Mouse (Mus musculus) limb, embryonic 15.5 days (tissue): ENCODE data around the gene Pskh1. TPM values are rescaled to one million over a fixed set of nuclear protein-coding genes. Genes with fewer than 3 reads are reported as not detected.

Source experiments
- ATAC-seq: fragments of 200-750 bp; cut with Nextera tagmentation; 2 replicates; pipeline ENCODE4 v1.8.0; 2017; ENCODE audit warnings: low read depth, moderate TSS enrichment; ENCODE audit not compliant: insufficient number of reproducible peaks, low FRiP score, low TSS enrichment
- H3K27ac ChIP-seq: fragments of 300-500 bp; sonication (generic); 2 replicates; pipeline ENCODE4 v1.5.1; 2015; ENCODE audit warnings: moderate library complexity, mild to moderate bottlenecking, inconsistent platforms
- H3K27me3 ChIP-seq: fragments of 300-500 bp; sonication (generic); 2 replicates; pipeline ENCODE4 v1.6.1; 2015; ENCODE audit warnings: inconsistent platforms
- H3K36me3 ChIP-seq: fragments of 300-500 bp; sonication (generic); 2 replicates; pipeline ENCODE4 v1.6.1; 2015; ENCODE audit warnings: inconsistent platforms
- H3K4me1 ChIP-seq: fragments of 300-500 bp; sonication (generic); 2 replicates; pipeline ENCODE4 v1.6.1; 2015; ENCODE audit warnings: inconsistent platforms
- H3K4me2 ChIP-seq: fragments of 300-500 bp; sonication (generic); 2 replicates; pipeline ENCODE4 v1.6.1; 2015; ENCODE audit warnings: mild to moderate bottlenecking, inconsistent platforms
- H3K4me3 ChIP-seq: fragments of 300-500 bp; sonication (generic); 2 replicates; pipeline ENCODE4 v1.5.1; 2015; ENCODE audit warnings: mild to moderate bottlenecking, inconsistent platforms
- H3K9ac ChIP-seq: fragments of 300-500 bp; sonication (generic); 2 replicates; pipeline ENCODE4 v1.6.1; 2015; ENCODE audit warnings: inconsistent platforms
- H3K9me3 ChIP-seq: fragments of 300-500 bp; sonication (generic); 2 replicates; pipeline ENCODE4 v1.6.1; 2016; ENCODE audit warnings: inconsistent platforms
- WGBS: fragments of 180-500 bp; shearing (Covaris S2); methylation state at CpG from one replicate; pipeline ENCODE4 v1.1.7; 2015; 5-methylcytosine and 5-hydroxymethylcytosine counted together
- polyA plus RNA-seq: library from polyadenylated mRNA; unstranded; fragments of >200 nt; fragmentation: Nextera tagmentation; extraction: Ambion mirVana; gene quantifications from 2 replicates; pipeline ENCODE4 v1.2.1, GENCODE M21; 2015

Gene Pskh1
- polyA plus RNA-seq, 1 experiment from 2014 or later = 36.1 TPM

GRCm38 (mm10) chr8:105897801-105898480 lies 2.3 kb upstream of the Pskh1 start:
- ATAC-seq = no peak
- 76% methylated on average over 9 of the region's 9 CpGs for WGBS
- peaks cover 25% of the 10 kb centered on the region for H3K36me3 ChIP-seq
- H3K4me1 ChIP-seq = peaks cover 16% of the 10 kb centered on the region
- no peaks in the 10 kb centered on the region for H3K27me3 ChIP-seq
- H3K9ac ChIP-seq = no peak overlapping the region
- no peak overlapping the region for H3K4me3 ChIP-seq
- H3K4me2 ChIP-seq = no peak overlapping the region
- H3K9me3 ChIP-seq = no peaks in the 10 kb centered on the region
- H3K27ac ChIP-seq = no peak overlapping the region

GRCm38 (mm10) chr8:105900941-105901616 lies 838 bp downstream of the Pskh1 start:
- H3K36me3 ChIP-seq = 0 out of 2 replicates have a peak, but pooled peaks cover 6% of the 10 kb centered on the region
- peak overlapping the region; percentile 62 for H3K4me2 ChIP-seq
- no peaks in the 10 kb centered on the region for H3K9me3 ChIP-seq
- peak overlapping the region; percentile 94 for H3K27ac ChIP-seq
- H3K9ac ChIP-seq = peak overlapping the region; percentile 100
- H3K4me3 ChIP-seq = peak overlapping the region; percentile 95
- no peaks in the 10 kb centered on the region for H3K27me3 ChIP-seq
- ATAC-seq = no peak
- WGBS = 29% methylated on average over 16 of the region's 16 CpGs
- H3K4me1 ChIP-seq = peaks cover 11% of the 10 kb centered on the region

DNA sequence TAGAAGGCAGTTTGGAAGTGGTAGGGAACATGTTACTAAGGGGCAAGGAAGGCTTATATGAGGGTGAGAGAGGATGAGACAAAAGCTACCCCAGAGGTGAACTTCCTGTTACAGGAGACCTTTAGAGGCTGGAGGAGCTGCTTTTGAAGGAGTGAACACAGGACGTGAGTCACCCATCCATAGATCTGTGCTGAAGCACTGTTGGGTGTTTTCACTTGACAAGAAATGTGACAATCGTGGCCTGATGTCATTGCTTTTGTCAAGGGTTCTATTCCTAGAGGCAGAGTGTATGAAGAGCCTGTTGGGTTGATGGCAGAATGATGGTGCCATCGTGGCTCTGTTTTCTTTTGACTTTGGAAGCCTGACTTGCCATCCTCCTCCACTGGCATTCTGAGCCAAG lies 19.1 kb downstream of the Pskh1 start:
- no peak for ATAC-seq
- H3K4me1 ChIP-seq = no peaks in the 10 kb centered on the region
- no peak overlapping the region for H3K9ac ChIP-seq
- no peak overlapping the region for H3K4me2 ChIP-seq
- H3K27ac ChIP-seq = no peak overlapping the region
- no peak overlapping the region for H3K4me3 ChIP-seq
- 83% methylated on average over 3 of the region's 3 CpGs for WGBS
- H3K36me3 ChIP-seq = peaks cover 48% of the 10 kb centered on the region
- no peaks in the 10 kb centered on the region for H3K9me3 ChIP-seq
- H3K27me3 ChIP-seq = no peaks in the 10 kb centered on the region

- no peaks in the 10 kb centered on the region for H3K4me1 ChIP-seq
- H3K36me3 ChIP-seq = peaks cover 38% of the 10 kb centered on the region
- WGBS = 74% methylated on average over 3 of the region's 3 CpGs
- no peak overlapping the region for H3K27ac ChIP-seq
- H3K4me2 ChIP-seq = no peak overlapping the region
- H3K4me3 ChIP-seq = no peak overlapping the region
- H3K9ac ChIP-seq = no peak overlapping the region
- H3K27me3 ChIP-seq = no peaks in the 10 kb centered on the region
- no peak for ATAC-seq
- no peaks in the 10 kb centered on the region for H3K9me3 ChIP-seq
Observed at GRCm38 (mm10) chr8:105925123-105925522, 24.9 kb downstream of the Pskh1 start.

- no peaks in the 10 kb centered on the region for H3K9me3 ChIP-seq
- WGBS = 26% methylated on average over 8 of the region's 8 CpGs
- H3K9ac ChIP-seq = 0 out of 2 replicates have a peak overlapping the region, but pooled peaks have one; percentile 7
- H3K36me3 ChIP-seq = peaks cover 56% of the 10 kb centered on the region
- no peak for ATAC-seq
- H3K4me1 ChIP-seq = peaks cover 5% of the 10 kb centered on the region; the same call in 1 of the 2 replicates
- no peak overlapping the region for H3K27ac ChIP-seq
- H3K4me2 ChIP-seq = no peak overlapping the region
- no peaks in the 10 kb centered on the region for H3K27me3 ChIP-seq
- no peak overlapping the region for H3K4me3 ChIP-seq
Observed at GRCm38 (mm10) chr8:105930602-105931001, 30.4 kb downstream of the Pskh1 start.

- Histone ChIP-seq H3K4me3 (no peak overlapping the region), H3K27ac (no peak overlapping the region), H3K36me3 (peaks cover 54% of the 10 kb centered on the region), H3K4me1 (peaks cover 11% of the 10 kb centered on the region), H3K27me3 (no peaks in the 10 kb centered on the region), H3K4me2 (no peak overlapping the region), H3K9me3 (no peaks in the 10 kb centered on the region), H3K9ac (no peak overlapping the region)
- 95% methylated on average over 3 of the region's 3 CpGs for WGBS
- no peak for ATAC-seq
Observed at GRCm38 (mm10) chr8:105931271-105931670, 31.0 kb downstream of the Pskh1 start.

DNA sequence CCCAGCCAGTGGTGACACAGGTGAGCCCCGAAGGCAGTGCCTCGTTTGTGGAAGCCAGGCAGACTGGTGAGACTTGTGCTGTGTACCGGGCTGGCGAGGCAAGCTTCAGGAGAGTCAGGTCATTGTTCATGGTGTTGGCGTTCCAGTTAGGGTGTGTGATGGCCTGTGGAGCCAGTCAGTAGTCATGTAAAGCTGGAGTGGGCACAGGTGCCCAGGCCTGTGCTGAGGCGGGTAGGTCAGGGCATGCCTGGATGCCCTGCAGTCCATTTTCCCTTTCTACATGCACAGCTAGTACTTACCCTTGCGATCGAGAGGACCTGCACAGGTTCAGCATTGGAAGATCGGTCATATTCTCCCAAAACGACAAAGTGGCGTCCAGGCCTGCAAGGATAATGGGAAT lies 32.3 kb downstream of the Pskh1 start:
- H3K9me3 ChIP-seq = no peaks in the 10 kb centered on the region
- H3K9ac ChIP-seq = no peak overlapping the region
- peaks cover 17% of the 10 kb centered on the region for H3K4me1 ChIP-seq
- no peak overlapping the region for H3K27ac ChIP-seq
- ATAC-seq = no peak
- no peak overlapping the region for H3K4me2 ChIP-seq
- peaks cover 44% of the 10 kb centered on the region for H3K36me3 ChIP-seq
- 87% methylated on average over 11 of the region's 11 CpGs for WGBS
- H3K4me3 ChIP-seq = no peak overlapping the region
- no peaks in the 10 kb centered on the region for H3K27me3 ChIP-seq

DNA sequence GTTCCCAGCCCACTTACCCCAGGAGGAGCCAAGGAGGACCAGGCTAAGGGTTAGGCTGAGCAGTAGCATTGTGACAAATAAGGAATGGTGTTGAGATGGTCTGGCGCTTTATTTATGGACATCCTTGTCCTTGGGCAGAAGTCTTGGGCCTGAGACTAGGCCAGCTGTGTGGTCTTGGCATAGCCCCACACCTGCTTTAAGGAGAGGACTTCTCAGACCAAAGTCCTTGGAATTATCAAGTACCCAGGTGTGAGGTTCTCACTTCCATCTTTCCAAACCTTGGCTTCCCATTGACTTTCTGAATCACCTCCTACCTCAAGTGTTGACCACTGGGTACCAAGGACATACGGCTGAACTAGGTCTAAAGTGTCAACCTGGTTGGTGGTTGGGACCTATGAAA lies 33.5 kb downstream of the Pskh1 start, which contains the start of gene Ctrl:
Gene Ctrl, minus strand, starts transcription at position 101 of the 400 bp plus-strand sequence.
- no peaks in the 10 kb centered on the region for H3K27me3 ChIP-seq
- WGBS = 90% methylated on average over 2 of the region's 2 CpGs
- H3K4me3 ChIP-seq = no peak within 1 kb of the TSS
- H3K4me2 ChIP-seq = no peak within 1 kb of the TSS
- H3K27ac ChIP-seq = no peak within 1 kb of the TSS
- peaks cover 26% of the 10 kb centered on the region for H3K4me1 ChIP-seq
- H3K9ac ChIP-seq = no peak within 1 kb of the TSS
- H3K36me3 ChIP-seq = peaks cover 44% of the 10 kb centered on the region
- no peak for ATAC-seq
- H3K9me3 ChIP-seq = no peaks in the 10 kb centered on the region

- Histone ChIP-seq H3K4me2 (no peak overlapping the region), H3K4me3 (no peak overlapping the region), H3K4me1 (peaks cover 27% of the 10 kb centered on the region), H3K27me3 (no peaks in the 10 kb centered on the region), H3K27ac (0 out of 2 replicates have a peak overlapping the region, but pooled peaks have one; percentile 79), H3K9me3 (no peaks in the 10 kb centered on the region), H3K9ac (no peak overlapping the region), H3K36me3 (peaks cover 42% of the 10 kb centered on the region)
- no peak for ATAC-seq
- 71% methylated on average over 6 of the region's 6 CpGs for WGBS
Observed at GRCm38 (mm10) chr8:105935105-105935504, 34.9 kb downstream of the Pskh1 start.

DNA sequence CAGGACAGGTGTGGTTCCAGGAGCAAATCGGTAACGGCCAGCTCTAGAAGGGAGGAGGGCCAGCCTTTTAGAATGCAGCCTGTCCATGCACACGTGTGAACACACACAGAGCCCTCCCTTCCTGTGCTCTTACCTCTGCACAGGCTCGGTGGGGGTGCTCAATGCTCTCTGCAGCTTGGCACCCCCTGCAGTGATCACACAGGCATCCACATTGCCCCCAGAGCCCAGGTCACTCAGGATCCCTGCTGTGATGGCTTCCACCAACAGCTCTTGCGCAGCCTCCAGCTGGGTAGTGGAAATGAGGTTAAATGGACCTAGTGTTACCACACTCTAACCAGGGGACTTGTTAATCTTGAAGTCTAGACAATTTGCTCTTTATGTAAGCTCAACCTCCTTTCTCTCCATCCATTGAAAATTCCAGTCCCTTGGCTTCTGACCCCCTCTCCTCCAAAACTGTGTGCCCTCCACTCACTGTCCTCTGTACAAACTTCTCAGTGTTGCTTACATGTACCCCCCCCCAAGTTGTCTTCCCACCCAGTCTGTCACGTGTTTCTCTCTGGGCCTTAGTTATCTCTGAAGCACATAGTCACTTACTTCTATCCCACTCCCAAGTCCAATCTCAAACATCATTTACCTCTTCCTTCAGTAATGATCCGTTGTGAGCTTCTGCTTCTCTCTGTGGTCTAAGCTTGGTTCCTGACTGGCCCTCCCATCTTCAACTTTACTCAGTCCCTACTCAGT lies 35.8 kb downstream of the Pskh1 start:
- no peak for ATAC-seq

DNA sequence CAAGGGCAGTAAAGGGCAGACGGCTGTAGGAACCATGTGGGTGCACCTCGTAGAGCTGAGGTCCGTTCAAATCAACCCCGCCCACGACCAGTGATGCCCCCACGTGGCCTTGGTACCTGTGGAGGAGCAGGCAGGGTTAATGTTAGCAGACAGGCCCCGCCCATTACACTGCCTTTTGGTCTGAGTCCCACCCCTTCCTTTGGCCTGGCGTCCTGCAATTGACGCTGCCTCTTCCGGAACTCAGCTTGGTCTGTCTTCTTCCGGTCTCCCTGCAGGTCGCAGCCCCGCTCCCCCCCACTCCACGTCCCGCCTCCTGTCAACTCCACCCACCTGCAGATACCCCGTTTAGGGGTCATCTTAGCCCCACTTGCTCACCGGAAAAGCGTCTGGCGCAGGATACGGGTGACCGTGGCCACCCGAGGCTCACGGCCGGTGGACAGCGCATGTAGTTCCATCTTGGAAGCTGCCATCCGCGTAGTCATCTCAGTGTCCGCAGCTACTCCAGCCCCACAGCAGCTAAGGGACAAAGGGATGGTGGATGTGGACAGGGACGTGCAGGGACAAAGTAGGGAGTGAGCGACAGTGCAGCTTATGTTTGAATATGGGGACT lies 36.7 kb downstream of the Pskh1 start:
- under 1% methylated on average over 30 of the region's 30 CpGs for WGBS
- no peaks in the 10 kb centered on the region for H3K9me3 ChIP-seq

More for the DNA sequence above, 35.8 kb downstream of the Pskh1 start:
- peaks cover 25% of the 10 kb centered on the region for H3K4me1 ChIP-seq
- H3K36me3 ChIP-seq = peaks cover 41% of the 10 kb centered on the region
- no peaks in the 10 kb centered on the region for H3K9me3 ChIP-seq
- H3K9ac ChIP-seq = peak overlapping the region; percentile 47; the same call in 1 of the 2 replicates
- WGBS = 23% methylated on average over 7 of the region's 7 CpGs
- peak overlapping the region; percentile 67 for H3K4me3 ChIP-seq
- peak overlapping the region; percentile 93 for H3K4me2 ChIP-seq
- no peaks in the 10 kb centered on the region for H3K27me3 ChIP-seq
- H3K27ac ChIP-seq = peak overlapping the region; percentile 79

More for the DNA sequence above, 36.7 kb downstream of the Pskh1 start:
- Histone ChIP-seq H3K4me1 (peaks cover 25% of the 10 kb centered on the region), H3K36me3 (peaks cover 41% of the 10 kb centered on the region), H3K27me3 (no peaks in the 10 kb centered on the region), H3K9ac (peak overlapping the region; percentile 65), H3K4me2 (peak overlapping the region; percentile 93), H3K27ac (peak overlapping the region; percentile 79), H3K4me3 (peak overlapping the region; percentile 67)
- ATAC-seq = peak; percentile 82
